Mouse (Mus musculus) layer of hippocampus, postnatal 10 days (tissue): ENCODE results near the gene Cept1. TPM values are rescaled to one million over a fixed set of nuclear protein-coding genes. Genes with fewer than 3 reads are reported as not detected.
"Not testable (repeated sequence)": the region's sequence is repeated elsewhere in the genome, so short reads cannot be mapped to it uniquely, and the experiment has no call there.

ENCODE experiments used
- DNase-seq, 2 experiments: peaks; one replicate each; pipeline ENCODE4 v3.0.0; 2021; ENCODE audit warnings: low spot score in 2 of 2
- long read RNA-seq: library from polyadenylated mRNA; stranded (forward); transcript quantifications from one replicate; pipeline ENCODE4 v2.0.0, GENCODE M21; 2023
- total RNA-seq, 2 experiments: library from RNA; stranded (reverse); gene quantifications; 2 replicates each; pipeline ENCODE4 v1.2.3; 2021

The Cept1 gene
- total RNA-seq = 10 to 100 TPM; 35.8 to 38.8 TPM
- long read RNA-seq, transcript Cept1-202 (9 exons, 2,814 nt) = major isoform, 25 of 30 reads
- long read RNA-seq, partial matches to known transcripts = 3 of 30 reads
- long read RNA-seq, other reads (novel, unspliced or antisense) = 2 of 30 reads

GRCm38 (mm10) chr3:106547171-106547923 lies at the start of gene Cept1, which contains the start of gene Dram2:
Cept1 (minus strand) TSS chr3:106547802.
Dram2 (plus strand) TSS chr3:106547798.
- DNase-seq = peak; percentile 89 to 92

DNA sequence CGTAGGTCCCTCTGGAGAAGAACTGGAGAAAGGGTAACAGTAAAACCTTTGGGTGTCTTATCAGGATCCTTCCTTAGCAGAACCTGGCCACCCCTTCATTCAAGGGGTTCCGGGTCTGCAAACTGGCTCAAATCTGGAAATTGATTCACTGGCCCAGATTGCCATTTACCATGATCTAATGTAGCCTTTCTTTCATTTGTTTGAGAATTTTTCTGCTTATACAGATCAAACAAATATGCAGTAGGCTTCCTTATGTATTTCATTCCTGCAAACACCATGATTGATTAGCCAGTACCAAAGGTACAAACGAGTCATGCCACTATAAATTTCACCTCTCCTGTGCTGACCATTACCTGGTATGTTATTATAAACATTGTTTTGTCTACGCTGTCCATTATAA lies 46.0 kb upstream of the Cept1 start:
- DNase-seq = not testable (repeated sequence)

DNA sequence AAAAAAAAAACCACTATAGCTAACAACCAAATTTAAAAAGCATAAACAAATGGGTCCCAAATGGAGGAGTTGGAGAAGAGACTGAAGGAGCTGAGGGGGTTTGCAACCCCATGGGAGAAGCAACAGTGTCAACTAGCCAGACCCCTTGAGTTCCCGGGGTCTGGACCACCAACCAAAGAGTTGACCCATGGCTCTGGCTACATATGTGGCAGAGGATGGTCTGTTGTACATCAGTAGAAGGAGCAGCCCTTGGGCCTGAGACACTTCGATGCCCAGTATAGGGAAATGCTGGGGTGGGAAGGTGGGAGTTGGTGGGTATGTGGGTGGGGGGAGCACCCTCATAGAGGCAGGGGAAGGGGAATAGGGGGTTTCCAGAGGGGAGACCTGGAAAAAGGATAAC lies 31.7 kb upstream of the Cept1 start:
- DNase-seq = no peak

DNA sequence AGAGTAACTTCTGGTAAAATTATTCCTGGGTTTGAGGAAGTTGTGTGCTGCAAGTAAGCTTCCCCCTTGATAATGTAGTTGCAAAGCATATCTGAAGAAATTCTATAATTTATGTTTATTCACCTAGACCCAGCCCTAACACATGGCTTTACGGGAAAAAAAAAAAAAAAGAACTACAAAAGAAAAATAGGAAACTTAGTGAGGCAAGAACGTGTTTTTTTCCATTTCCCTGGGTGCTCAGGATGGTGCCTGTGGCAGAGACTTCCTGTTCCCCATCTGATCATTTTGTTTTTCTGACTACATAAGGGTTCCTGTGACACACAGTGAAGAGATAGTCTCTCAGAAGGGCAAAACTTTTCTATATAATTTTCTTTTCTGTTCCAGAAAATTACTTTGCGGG lies 25.6 kb upstream of the Cept1 start:
- DNase-seq = no peak

- DNase-seq = no peak
Measured at GRCm38 (mm10) chr3:106565876-106566275, 18.3 kb upstream of the Cept1 start.

DNA sequence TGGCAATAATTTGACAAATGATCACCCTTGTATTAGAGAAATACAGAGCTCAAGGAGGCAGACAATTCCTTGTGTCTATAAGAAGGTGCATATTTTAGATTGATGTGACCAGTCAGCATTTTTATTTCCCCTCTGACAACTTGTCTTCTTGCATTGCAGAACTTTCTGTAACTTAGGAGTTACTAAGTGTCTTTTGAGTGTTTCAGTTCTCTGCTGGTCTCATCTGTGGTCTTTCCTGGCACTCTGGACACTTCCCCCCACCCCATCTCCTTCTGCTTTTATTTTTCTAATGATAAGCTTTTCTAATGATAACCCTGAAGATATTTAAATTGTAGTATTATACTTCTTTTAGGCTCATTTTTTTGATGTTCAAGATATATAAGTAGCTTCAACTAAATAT lies 10.7 kb upstream of the Cept1 start:
- DNase-seq = no peak

- no peak for DNase-seq
Measured at GRCm38 (mm10) chr3:106555743-106556250, 8.2 kb upstream of the Cept1 start.

DNA sequence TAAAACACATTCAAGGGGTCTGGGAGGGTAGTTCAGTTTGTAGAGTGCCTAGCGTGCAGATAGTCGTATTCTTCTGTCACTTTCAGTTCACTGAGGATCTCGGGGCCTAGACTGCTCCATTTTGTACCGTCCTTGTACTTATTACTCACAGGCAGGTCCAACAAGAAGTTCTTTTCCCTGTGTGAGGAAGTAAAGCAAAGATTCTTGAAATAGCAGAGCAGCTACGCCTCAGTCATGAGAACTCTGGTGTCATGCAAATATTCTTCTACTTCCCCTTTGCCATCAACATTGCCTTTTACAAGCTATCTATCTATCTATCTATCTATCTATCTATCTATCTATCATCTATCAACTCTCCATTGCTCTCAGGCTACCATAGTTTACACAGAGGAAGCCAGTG lies 5.8 kb upstream of the Cept1 start:
- no peak for DNase-seq

DNA sequence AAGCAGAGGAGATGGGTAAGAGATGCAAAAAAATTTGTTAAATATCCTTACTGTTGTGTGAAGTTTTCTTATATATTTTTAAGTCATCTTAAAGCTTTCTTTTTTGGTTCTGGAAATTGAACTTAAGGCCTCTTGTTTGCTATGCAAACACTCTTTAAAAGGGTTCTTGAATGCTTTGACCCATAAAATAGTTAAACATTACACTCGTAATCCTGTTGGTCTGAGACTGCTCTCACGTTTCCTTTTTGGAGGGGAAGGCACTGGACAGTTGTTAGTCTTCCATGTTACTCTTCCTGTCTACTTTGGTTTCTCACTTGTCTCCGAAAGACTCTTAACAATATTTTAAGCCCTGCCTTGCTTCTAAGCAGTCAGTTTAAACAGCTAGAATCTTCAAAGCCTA lies 1.4 kb upstream of the Cept1 start:
- DNase-seq = no peak

GRCm38 (mm10) chr3:106547924-106548539 lies 430 bp upstream of the Cept1 start:
- no peak for DNase-seq

DNA sequence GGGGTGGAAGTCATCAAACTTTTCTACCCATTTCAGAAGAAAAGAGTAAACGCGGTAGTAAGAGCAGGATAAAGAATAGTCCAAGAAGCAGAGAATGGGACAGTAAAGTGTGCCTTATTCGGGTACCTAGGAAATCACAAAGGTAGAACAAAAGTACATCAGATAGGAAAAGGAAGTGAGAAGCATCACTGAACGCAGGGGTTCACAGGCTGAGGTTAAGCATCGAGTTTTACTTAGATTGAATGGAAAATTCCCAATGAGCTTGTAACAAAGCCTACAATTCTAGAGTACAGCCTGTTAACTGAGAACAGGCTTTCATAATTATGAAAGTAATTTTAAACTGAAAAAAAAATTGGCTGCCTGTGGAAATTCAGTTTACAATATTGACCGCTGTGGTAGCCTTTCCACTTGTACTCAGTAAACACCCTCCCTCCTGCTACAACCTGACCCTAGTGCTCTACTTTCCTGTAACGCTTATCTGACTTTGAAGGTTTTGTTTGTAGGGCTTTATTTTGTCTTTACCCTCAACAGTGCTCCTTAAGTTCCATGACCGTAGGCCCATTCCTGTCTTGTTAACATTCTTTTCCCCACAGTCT lies 2.8 kb downstream of the Cept1 start:
- DNase-seq = no peak

GRCm38 (mm10) chr3:106533277-106533676 lies 14.3 kb downstream of the Cept1 start:
- DNase-seq = no peak

DNA sequence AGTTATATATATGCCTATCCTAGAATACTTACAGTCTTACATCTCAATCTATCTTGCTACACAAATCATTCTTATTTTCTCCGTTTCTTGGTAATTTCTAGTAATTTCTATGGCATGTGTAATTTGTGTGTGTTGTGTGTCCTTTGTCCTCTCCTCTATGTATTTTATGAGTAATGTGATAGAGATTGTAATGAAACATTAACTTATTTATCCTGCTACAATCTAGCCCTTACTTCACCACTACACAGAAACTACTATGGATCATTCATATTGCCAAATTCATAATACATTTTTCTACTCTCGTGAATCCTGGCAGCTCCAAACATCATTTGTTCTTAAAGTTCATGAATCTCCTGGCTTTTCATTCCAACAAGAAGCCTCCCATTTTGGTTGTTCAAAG lies 19.6 kb downstream of the Cept1 start:
- no peak for DNase-seq

DNA sequence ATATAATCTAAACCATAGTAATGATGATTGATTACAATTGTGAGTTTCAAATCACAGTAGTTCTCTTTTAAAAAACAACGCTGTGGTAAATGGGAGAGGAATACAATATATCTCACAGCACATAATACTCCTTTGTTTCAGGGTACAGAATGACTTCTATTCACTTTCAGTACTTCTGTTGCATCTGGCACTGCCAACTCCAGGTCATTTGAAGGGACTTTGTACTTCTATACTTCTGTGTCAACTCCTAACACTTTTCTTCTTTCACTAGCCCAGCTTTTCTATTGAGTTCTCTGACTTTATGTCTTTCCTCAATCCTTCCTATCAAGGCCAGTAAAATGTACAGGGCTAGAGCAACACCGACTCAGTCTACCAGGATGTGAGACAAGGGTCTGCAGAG lies 21.2 kb downstream of the Cept1 start:
- DNase-seq = no peak

GRCm38 (mm10) chr3:106522730-106523129 lies 24.9 kb downstream of the Cept1 start:
- no peak for DNase-seq

GRCm38 (mm10) chr3:106515016-106515415 lies 32.6 kb downstream of the Cept1 start:
- no peak for DNase-seq

GRCm38 (mm10) chr3:106510669-106511068 lies 36.9 kb downstream of the Cept1 start:
- DNase-seq = no peak

DNA sequence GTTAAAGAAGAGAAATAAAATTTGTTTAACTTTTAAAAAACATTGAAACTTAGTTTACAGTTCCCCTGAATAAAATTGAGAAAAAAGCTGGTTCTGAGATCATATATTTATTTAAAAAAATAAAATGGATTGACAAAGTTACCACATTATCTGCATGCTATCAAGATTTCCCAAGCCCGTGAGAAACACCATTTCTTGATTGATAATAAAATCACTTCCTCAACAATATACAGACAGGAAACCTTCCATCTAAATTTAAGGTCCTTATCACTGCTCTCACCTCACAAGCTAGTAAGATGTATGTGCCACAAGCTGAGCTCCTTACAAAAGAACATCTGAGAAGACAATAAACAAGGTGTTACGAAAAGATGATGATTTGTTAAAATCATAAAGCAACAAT lies 44.7 kb downstream of the Cept1 start:
- DNase-seq = no peak

- DNase-seq = no peak
Measured at GRCm38 (mm10) chr3:106500510-106500909, 47.1 kb downstream of the Cept1 start.

- no peak for DNase-seq
Measured at GRCm38 (mm10) chr3:106496996-106497395, 50.6 kb downstream of the Cept1 start.

DNA sequence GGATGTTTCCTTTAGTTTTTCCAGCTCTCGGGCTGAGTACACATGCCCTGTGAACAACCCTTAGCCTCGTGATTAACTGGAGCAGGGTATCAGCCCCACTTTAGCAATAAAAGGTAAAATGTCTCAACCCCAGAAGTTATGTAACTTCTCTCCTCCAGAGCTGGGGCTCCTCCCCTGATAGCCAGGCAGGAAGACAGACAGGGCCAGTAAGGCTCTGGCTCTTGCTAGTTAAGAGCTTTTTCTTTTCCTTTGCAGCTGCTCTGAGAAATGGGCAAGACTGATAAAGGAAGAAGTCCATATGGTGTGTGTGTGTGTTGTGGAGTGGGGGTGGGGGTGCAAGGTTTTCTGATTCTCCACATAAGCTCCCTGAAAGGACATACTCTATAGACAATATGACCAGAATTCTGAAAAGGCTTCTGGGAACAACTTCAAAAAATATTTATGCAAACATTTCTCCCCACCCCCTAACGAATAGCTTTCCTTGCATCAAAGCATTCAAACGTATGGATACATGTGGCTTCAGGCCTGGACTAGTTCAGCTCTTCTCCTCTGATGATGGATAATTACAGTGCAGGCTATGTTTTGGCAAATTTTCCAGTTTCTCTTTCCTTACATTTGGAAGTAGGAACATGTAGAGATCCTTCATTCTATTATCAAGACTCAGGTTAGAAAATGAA lies 51.4 kb downstream of the Cept1 start:
- no peak for DNase-seq
